Mouse (Mus musculus) forebrain, embryonic 15.5 days (tissue): ENCODE data around the gene Mtch1. TPM values are rescaled to one million over a fixed set of nuclear protein-coding genes. Genes with fewer than 3 reads are reported as not detected.

Experiments
- ATAC-seq: fragments of 200-750 bp; cut with Nextera tagmentation; replicated peaks from 2 replicates; pipeline ENCODE4 v1.8.0; 2017; ENCODE audit warnings: mild to moderate bottlenecking, moderate TSS enrichment, moderate library complexity
- H3K27ac ChIP-seq: fragments of 300-500 bp; sonication (generic); replicated peaks from 2 replicates; pipeline ENCODE4 v1.5.1; 2015; ENCODE audit warnings: mild to moderate bottlenecking, inconsistent platforms
- H3K27me3 ChIP-seq: fragments of 300-500 bp; sonication (generic); 2 replicates; pipeline ENCODE4 v1.6.1; 2015; ENCODE audit warnings: inconsistent platforms
- H3K36me3 ChIP-seq: fragments of 300-500 bp; sonication (generic); 2 replicates; pipeline ENCODE4 v1.6.1; 2015; ENCODE audit warnings: mild to moderate bottlenecking, inconsistent platforms
- H3K4me1 ChIP-seq: fragments of 300-500 bp; sonication (generic); 2 replicates; pipeline ENCODE4 v1.6.1; 2015; ENCODE audit warnings: inconsistent platforms
- H3K4me2 ChIP-seq: fragments of 300-500 bp; sonication (generic); replicated peaks from 2 replicates; pipeline ENCODE4 v1.6.1; 2015; ENCODE audit warnings: mild to moderate bottlenecking, inconsistent platforms
- H3K4me3 ChIP-seq: fragments of 300-500 bp; sonication (generic); 2 replicates; pipeline ENCODE4 v1.5.1; 2015; ENCODE audit warnings: mild to moderate bottlenecking, inconsistent platforms
- H3K9ac ChIP-seq: fragments of 300-500 bp; sonication (generic); replicated peaks from 2 replicates; pipeline ENCODE4 v1.6.1; 2015; ENCODE audit warnings: mild to moderate bottlenecking, inconsistent platforms
- H3K9me3 ChIP-seq: fragments of 300-500 bp; sonication (generic); 2 replicates; pipeline ENCODE4 v1.6.1; 2016; ENCODE audit warnings: inconsistent platforms
- WGBS: fragments of 180-500 bp; shearing (Covaris S2); methylation state at CpG from one replicate; pipeline ENCODE4 v1.1.7; 2015; ENCODE audit warnings: mixed read lengths; 5-methylcytosine and 5-hydroxymethylcytosine counted together
- polyA plus RNA-seq: library from polyadenylated mRNA; unstranded; fragments of >200 nt; fragmentation: Nextera tagmentation; extraction: Ambion mirVana; gene quantifications from 2 replicates; pipeline ENCODE4 v1.2.1, GENCODE M21; 2015

The Mtch1 gene
- polyA plus RNA-seq, 1 experiment from 2014 or later = 464 TPM

DNA sequence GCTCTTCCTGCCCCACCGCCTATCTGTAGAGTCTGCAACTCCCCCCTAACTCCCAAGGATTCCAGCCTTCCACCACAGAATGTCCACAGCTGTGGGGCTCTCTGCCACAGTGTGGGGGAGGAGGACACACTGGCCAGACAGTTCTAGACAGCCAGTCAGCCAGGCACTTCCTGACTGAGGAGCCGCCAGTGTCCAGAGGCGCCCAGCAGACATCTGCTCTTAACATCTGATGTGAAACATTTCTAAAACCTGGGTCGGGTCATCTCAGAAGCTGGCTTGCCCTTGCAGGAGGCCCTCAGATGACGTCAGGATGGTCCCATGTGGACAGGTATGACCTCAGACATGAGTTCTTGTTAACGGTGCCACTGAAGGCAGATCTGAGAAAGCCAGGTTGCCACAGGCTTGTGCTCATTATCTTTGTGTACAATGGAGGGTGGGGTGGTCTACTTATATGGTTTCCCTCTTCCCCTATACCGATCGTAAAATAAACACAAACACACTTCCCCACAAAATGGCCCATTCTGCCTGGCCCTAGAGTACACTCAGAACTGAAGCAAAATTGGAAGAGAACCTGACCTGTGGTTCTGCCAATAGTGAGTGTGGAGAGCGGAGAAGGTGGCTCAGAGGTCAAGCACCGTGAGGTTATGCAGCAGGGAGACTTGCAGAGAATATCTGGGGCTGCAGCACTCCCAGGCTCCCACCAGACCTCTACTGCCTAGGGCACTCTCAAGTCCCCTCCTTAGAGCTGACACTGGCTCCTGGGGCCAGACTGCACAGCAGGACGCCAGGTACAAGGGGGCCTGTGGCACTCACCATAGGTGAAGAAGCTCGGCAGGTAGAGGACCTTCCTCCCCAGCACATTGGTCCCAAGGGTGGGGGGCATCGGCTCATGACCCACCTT lies 5.5 kb downstream of the Mtch1 start:
- Histone ChIP-seq H3K9ac (0 out of 2 replicates have a peak overlapping the region, but pooled peaks have one; percentile 26), H3K36me3 (peaks cover 47% of the 10 kb centered on the region)

DNA sequence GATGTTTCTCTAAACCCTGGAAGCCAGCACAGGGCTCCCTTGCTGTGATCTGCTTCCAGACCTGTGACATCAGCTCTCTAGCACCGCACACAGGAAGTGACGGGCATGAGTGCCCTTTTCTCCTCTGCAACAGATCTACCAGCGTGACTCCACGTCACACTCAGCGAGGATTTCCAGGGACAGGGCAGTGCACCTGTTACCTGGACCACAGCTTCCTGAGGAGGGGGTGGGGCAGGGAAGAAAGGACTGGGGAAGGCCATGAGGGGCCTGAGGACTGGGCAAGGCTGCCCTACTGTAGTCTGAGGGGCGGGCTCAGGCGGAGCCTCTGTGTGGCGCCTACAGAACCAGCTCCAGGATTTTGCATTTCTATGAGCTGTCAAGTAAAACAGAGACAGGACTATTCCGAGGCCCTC lies 6.1 kb downstream of the Mtch1 start:
- Histone ChIP-seq H3K4me3 (no peak overlapping the region), H3K36me3 (peaks cover 53% of the 10 kb centered on the region), H3K4me2 (no peak overlapping the region), H3K27me3 (no peaks in the 10 kb centered on the region), H3K9me3 (no peaks in the 10 kb centered on the region), H3K4me1 (peaks cover 65% of the 10 kb centered on the region), H3K9ac (0 out of 2 replicates have a peak overlapping the region, but pooled peaks have one; percentile 26), H3K27ac (peak overlapping the region; percentile 76)
- ATAC-seq = no peak
- 26% methylated on average over 9 of the region's 9 CpGs for WGBS

More for the DNA sequence above, 5.5 kb downstream of the Mtch1 start:
- ATAC-seq = no peak
- Histone ChIP-seq H3K27ac (peak overlapping the region; percentile 76), H3K4me2 (no peak overlapping the region), H3K4me3 (no peak overlapping the region), H3K27me3 (no peaks in the 10 kb centered on the region), H3K9me3 (no peaks in the 10 kb centered on the region), H3K4me1 (peaks cover 66% of the 10 kb centered on the region)
- 61% methylated on average over 13 of the region's 13 CpGs for WGBS

DNA sequence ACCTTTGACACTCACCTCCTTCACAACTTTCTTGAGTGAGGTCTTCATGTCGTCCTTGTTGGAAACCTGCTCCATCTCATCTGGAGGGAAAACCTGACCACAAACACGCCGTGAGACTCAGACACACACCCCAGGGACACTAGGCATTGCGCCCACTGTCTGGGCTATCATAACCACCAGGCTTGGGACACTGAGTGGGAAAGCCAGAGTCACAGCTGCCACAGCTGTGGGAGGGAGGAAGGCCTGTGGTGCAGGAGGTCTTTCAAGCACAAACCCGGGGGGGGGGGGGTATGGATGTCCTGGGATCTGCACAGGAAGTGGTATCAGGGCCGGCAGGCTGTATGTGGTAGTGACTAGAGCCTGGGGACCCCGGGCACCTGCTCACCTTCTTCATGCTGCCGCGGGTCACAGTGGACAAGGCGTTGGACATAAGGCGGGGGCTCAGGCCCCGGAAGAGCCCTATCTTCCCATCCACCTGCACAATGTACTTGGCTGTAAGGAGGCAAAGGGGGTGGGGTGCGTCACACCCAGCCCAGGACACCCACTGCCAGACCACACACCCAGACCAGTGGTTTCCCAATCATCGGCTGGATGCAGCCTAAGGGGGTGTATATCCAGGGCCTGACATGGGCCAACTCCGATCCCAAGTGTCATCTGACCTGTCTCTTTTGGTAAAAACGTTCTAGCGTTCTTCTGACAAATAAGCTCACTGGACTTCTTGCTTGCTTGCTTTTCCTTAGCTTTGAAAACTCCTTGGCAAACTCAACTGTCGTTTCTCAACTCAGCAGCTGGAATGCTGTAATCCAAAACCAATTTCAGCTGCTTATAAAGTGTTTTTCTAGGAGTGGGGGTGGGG lies 7.1 kb downstream of the Mtch1 start:
- H3K4me1 ChIP-seq = peaks cover 55% of the 10 kb centered on the region
- H3K36me3 ChIP-seq = peaks cover 63% of the 10 kb centered on the region
- H3K9ac ChIP-seq = no peak overlapping the region
- H3K4me2 ChIP-seq = no peak overlapping the region
- 0 out of 2 replicates have a peak overlapping the region, but pooled peaks have one; percentile 76 for H3K27ac ChIP-seq
- H3K4me3 ChIP-seq = no peak overlapping the region
- no peaks in the 10 kb centered on the region for H3K27me3 ChIP-seq
- no peaks in the 10 kb centered on the region for H3K9me3 ChIP-seq
- ATAC-seq = no peak
- 84% methylated on average over 18 of the region's 18 CpGs for WGBS

GRCm38 (mm10) chr17:29339170-29339768 lies 8.5 kb downstream of the Mtch1 start:
- peaks cover 47% of the 10 kb centered on the region for H3K4me1 ChIP-seq
- WGBS = 79% methylated on average over 11 of the region's 11 CpGs
- no peak overlapping the region for H3K4me3 ChIP-seq
- peaks cover 70% of the 10 kb centered on the region for H3K36me3 ChIP-seq
- no peaks in the 10 kb centered on the region for H3K9me3 ChIP-seq
- no peak overlapping the region for H3K9ac ChIP-seq
- H3K27me3 ChIP-seq = no peaks in the 10 kb centered on the region
- H3K27ac ChIP-seq = peak overlapping the region; percentile 72
- H3K4me2 ChIP-seq = no peak overlapping the region
- no peak for ATAC-seq

GRCm38 (mm10) chr17:29337979-29338823 lies 9.5 kb downstream of the Mtch1 start:
- peaks cover 47% of the 10 kb centered on the region for H3K4me1 ChIP-seq
- peak overlapping the region; percentile 72 for H3K27ac ChIP-seq
- H3K4me3 ChIP-seq = no peak overlapping the region
- no peak overlapping the region for H3K4me2 ChIP-seq
- 59% methylated on average over 9 of the region's 9 CpGs for whole genome bisulfite sequencing
- no peak overlapping the region for H3K9ac ChIP-seq
- ATAC-seq = peak; percentile 70
- H3K27me3 ChIP-seq = no peaks in the 10 kb centered on the region
- peaks cover 69% of the 10 kb centered on the region for H3K36me3 ChIP-seq
- no peaks in the 10 kb centered on the region for H3K9me3 ChIP-seq

- no peaks in the 10 kb centered on the region for H3K9me3 ChIP-seq
- H3K9ac ChIP-seq = no peak overlapping the region
- no peak overlapping the region for H3K4me3 ChIP-seq
- H3K4me1 ChIP-seq = peaks cover 37% of the 10 kb centered on the region
- 93% methylated on average over 19 of the region's 19 CpGs for WGBS
- ATAC-seq = no peak
- no peak overlapping the region for H3K27ac ChIP-seq
- H3K4me2 ChIP-seq = no peak overlapping the region
- no peaks in the 10 kb centered on the region for H3K27me3 ChIP-seq
- H3K36me3 ChIP-seq = peaks cover 77% of the 10 kb centered on the region
Measured at GRCm38 (mm10) chr17:29336266-29336990, 11.3 kb downstream of the Mtch1 start.

DNA sequence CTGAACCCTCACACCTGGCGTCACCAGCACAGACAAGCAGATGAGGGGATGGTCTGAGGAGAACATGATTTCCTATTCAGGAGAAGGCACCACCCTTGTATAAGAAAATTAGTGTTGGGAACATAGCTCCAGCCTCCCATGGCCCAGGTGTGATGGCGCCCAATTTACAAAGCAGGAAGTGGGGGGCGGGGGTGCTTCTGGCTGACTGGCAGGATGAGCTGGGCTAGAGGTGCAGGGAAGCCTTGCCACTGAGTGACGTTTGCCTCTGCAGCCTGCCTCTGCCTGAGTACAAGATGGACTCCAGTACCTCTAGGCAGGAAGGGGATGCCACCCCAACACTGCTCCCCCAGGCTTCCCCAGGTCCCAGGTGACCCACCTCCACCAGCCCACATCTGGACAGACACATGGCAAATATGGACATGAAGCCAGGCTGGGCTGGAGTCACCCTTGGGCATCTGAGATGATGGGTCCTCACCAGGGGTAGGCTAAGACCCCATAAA lies 15.5 kb downstream of the Mtch1 start:
- ATAC-seq = no peak
- Histone ChIP-seq H3K27me3 (no peaks in the 10 kb centered on the region), H3K4me3 (no peak overlapping the region), H3K9me3 (no peaks in the 10 kb centered on the region), H3K4me1 (peaks cover 15% of the 10 kb centered on the region), H3K27ac (no peak overlapping the region; the same call in 1 of the 2 replicates), H3K4me2 (no peak overlapping the region), H3K36me3 (peaks cover 54% of the 10 kb centered on the region), H3K9ac (no peak overlapping the region)
- 88% methylated on average over 4 of the region's 4 CpGs for WGBS

DNA sequence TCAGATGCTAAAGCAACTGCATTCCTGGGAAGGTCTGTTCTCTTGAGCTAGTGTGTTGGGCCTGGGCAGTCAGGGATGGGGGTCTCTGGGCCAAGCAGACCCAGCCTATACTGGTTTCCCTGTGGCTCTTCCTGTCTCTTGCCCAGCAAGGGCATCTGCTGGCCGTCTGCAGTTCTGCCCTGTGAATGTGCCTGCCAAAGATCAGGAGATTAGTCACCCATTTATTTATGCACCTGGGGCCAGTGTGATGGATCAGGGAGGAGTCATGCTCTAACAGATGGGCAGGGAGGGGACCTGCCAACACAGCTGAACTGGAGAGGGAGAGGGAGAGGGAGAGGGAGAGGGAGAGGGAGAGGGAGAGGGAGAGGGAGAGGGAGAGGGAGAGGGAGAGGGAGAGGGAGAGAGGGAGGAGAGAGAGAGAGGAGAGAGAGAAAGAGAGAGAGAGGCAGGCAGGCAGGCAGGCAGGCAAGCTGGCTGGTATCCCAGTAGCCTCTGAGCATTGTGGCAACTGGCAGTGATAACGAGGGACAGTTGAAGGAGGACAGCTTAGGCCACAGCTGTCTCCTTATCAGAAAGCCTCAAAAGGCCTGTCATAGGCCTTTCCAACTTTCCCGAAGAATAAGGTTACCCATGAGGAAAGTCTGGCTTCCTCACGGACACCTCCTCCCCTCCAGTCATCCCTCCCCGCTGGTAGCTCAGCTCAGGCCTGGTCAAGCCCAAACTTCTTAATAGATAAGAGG lies 16.9 kb downstream of the Mtch1 start:
- Histone ChIP-seq H3K4me1 (peaks cover 29% of the 10 kb centered on the region), H3K9me3 (no peaks in the 10 kb centered on the region), H3K36me3 (peaks cover 40% of the 10 kb centered on the region), H3K27ac (peak overlapping the region; percentile 78), H3K9ac (no peak overlapping the region), H3K4me2 (no peak overlapping the region), H3K4me3 (no peak overlapping the region), H3K27me3 (no peaks in the 10 kb centered on the region)
- no peak for ATAC-seq
- WGBS = 17% methylated on average over 5 of the region's 5 CpGs

- H3K36me3 ChIP-seq = peaks cover 34% of the 10 kb centered on the region
- no peak overlapping the region for H3K4me3 ChIP-seq
- no peaks in the 10 kb centered on the region for H3K9me3 ChIP-seq
- no peaks in the 10 kb centered on the region for H3K27me3 ChIP-seq
- H3K27ac ChIP-seq = peak overlapping the region; percentile 78
- no peak overlapping the region for H3K4me2 ChIP-seq
- 85% methylated on average over 3 of the region's 3 CpGs for WGBS
- peaks cover 30% of the 10 kb centered on the region for H3K4me1 ChIP-seq
- ATAC-seq = no peak
- no peak overlapping the region for H3K9ac ChIP-seq
Measured at GRCm38 (mm10) chr17:29330221-29330620, 17.5 kb downstream of the Mtch1 start.

DNA sequence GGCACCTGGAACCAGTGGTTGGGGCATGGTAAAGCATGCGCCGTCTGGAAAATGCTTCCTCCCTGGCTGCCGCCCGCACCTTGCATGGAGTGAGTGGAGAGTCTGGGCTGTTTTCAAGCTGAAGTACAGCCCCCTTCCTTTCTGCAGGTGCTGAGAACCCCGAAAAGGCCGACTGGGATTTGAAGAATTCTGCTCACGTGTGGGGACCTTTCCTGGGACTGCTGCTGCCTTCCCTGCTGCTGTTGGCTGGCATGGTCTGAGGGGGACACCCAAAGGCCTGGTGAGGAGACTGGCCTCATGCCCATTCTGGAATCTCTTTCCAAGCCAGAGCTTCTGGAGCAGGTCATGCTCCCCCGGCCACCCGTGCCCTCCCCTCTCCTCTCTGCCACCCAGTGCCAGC lies 20.0 kb downstream of the Mtch1 start:
- no peak for ATAC-seq
- H3K27ac ChIP-seq = no peak overlapping the region
- no peak overlapping the region for H3K4me3 ChIP-seq
- H3K27me3 ChIP-seq = peaks cover under 1% of the 10 kb centered on the region; the same call in 1 of the 2 replicates
- no peaks in the 10 kb centered on the region for H3K9me3 ChIP-seq
- 0 out of 2 replicates have a peak overlapping the region, but pooled peaks have one; percentile 32 for H3K9ac ChIP-seq
- H3K36me3 ChIP-seq = peaks cover 14% of the 10 kb centered on the region
- 0 out of 2 replicates have a peak overlapping the region, but pooled peaks have one; percentile 49 for H3K4me2 ChIP-seq
- H3K4me1 ChIP-seq = peaks cover 30% of the 10 kb centered on the region
- WGBS = 76% methylated on average over 9 of the region's 9 CpGs
